Mouse (Mus musculus): ENCODE data around the gene Med29.
A peak's percentile ranks its signal among the peaks of the same experiment; 100 is the strongest.

The Med29 gene

GRCm38 (mm10) chr7:28375176-28375921, 17.2 kb downstream of the Med29 start:
- peak; percentile 81 to 89 for DNase-seq

GRCm38 (mm10) chr7:28374647-28375046, 17.9 kb downstream of the Med29 start:
- no peak for DNase-seq

GRCm38 (mm10) chr7:28373891-28374495, 18.5 kb downstream of the Med29 start:
- no peak for DNase-seq

GRCm38 (mm10) chr7:28373131-28373581, 19.4 kb downstream of the Med29 start:
- DNase-seq: peak; percentile 86 to 90

GRCm38 (mm10) chr7:28372251-28373108, 20.0 kb downstream of the Med29 start, which contains the start of gene Plekhg2:
Gene Plekhg2, minus strand, starts transcription at chr7:28372599.
- peak; percentile 95 for DNase-seq

- peak; percentile 56 to 68 for DNase-seq
Measured at GRCm38 (mm10) chr7:28371514-28371989, 21.0 kb downstream of the Med29 start.

GRCm38 (mm10) chr7:28370977-28371513, 21.5 kb downstream of the Med29 start:
- DNase-seq: no peak

- no peak for DNase-seq
Measured at GRCm38 (mm10) chr7:28370051-28370450, 22.5 kb downstream of the Med29 start.

- peak in 1 of 2 experiments; percentile 31 for DNase-seq
Measured at GRCm38 (mm10) chr7:28368276-28368920, 24.1 kb downstream of the Med29 start.

GRCm38 (mm10) chr7:28367663-28368275, 24.7 kb downstream of the Med29 start:
- peak; percentile 65 to 70 for DNase-seq

- no peak for DNase-seq
Measured at GRCm38 (mm10) chr7:28362441-28363060, 30.0 kb downstream of the Med29 start.

- DNase-seq: no peak
Measured at GRCm38 (mm10) chr7:28361647-28362341, 30.7 kb downstream of the Med29 start.

- DNase-seq: no peak
Measured at GRCm38 (mm10) chr7:28360291-28360690, 32.2 kb downstream of the Med29 start.

- DNase-seq: no peak
Measured at GRCm38 (mm10) chr7:28359854-28360253, 32.7 kb downstream of the Med29 start.

- DNase-seq: no peak
Measured at GRCm38 (mm10) chr7:28358431-28358830, 34.1 kb downstream of the Med29 start.

- DNase-seq: no peak
Measured at GRCm38 (mm10) chr7:28357984-28358383, 34.5 kb downstream of the Med29 start.

- DNase-seq: no peak
Measured at GRCm38 (mm10) chr7:28356981-28357380, 35.5 kb downstream of the Med29 start.

GRCm38 (mm10) chr7:28355221-28355620, 37.3 kb downstream of the Med29 start:
- no peak for DNase-seq

- no peak for DNase-seq
Measured at GRCm38 (mm10) chr7:28354596-28354995, 37.9 kb downstream of the Med29 start.

- DNase-seq: no peak
Measured at GRCm38 (mm10) chr7:28354113-28354581, 38.4 kb downstream of the Med29 start.

- no peak for DNase-seq
Measured at GRCm38 (mm10) chr7:28353267-28353666, 39.2 kb downstream of the Med29 start.

All from cerebellum, postnatal 10 days (tissue).